Mouse (Mus musculus) brain, adult 2 months (tissue): ENCODE measurements around the gene Wfdc10.
"Not testable (repeated sequence)": the region's sequence is repeated elsewhere in the genome, so short reads cannot be mapped to it uniquely, and the experiment has no call there.

Experiments
- DNase-seq: peaks from one replicate; pipeline ENCODE4 v3.0.0; 2011; ENCODE audit warnings: low read depth, low spot score

Gene Wfdc10

DNA sequence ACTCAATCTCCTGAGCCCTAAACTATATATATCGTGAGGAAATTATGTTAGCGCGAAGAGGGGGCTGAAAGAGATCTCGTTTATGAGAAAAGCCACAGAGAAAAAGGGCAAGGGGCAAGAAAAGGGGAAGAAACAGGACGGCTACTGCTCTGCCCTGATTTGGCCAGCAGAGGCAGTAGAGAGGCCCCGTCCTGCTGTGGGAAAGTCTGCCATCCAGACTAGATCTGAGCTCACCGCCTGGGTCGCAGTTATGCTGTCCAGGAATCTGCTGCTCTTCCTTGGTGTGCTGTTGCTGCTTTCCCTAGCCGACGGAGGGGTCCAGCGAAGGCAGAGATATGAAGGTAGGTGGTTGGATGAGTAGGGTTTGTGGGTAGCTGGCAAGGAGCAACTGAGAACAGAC lies at the start of gene Wfdc10:
Gene Wfdc10 (plus strand): TSS at position 189 of the 400 bp plus-strand sequence.
- DNase-seq = no peak

DNA sequence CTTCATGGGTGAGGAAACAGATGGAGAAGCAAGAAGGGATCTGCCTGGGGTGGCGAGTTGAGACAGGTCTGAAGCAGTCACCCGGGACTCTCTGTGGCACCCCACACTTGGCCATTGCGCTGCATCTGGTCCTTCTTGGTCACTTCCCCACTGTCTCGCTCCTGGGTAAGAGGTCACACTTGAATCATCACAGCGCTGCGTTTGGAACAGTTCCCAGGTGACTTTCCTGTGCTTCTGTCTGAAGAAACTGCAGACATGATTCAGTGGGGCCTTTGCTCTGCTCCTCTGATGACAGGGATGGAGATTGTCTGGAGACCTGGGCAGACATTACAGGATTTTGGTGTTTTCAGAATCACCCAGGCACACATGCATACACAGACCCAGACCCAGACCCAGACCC lies 47.1 kb upstream of the Wfdc10 start:
- no peak for DNase-seq

DNA sequence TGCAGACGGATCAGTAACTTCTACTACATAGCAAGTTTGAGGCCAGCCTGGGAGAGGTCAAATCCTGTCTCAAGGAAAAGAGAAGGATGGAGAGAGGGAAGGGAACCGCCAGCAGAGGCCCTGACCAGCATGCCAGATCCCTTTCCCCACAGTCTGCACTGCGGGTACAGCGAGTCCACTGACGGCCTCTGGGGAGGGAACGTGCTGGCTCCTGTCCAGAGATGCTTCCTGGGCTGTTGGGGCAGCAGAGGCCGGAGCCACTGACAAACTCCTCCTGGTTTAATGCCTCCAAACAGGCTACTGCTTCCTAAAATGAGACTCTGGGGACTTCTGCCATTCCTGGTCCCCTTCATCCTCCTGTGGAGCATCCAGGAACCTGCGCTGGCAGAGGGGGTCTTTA lies 42.4 kb upstream of the Wfdc10 start, which contains the start of the genes Wfdc6b and Wfdc8:
Gene Wfdc6b (plus strand): TSS at position 52 of the 400 bp plus-strand sequence.
Gene Wfdc8 (minus strand): TSS at position 156 of the 400 bp plus-strand sequence.
- not testable (repeated sequence) for DNase-seq

DNA sequence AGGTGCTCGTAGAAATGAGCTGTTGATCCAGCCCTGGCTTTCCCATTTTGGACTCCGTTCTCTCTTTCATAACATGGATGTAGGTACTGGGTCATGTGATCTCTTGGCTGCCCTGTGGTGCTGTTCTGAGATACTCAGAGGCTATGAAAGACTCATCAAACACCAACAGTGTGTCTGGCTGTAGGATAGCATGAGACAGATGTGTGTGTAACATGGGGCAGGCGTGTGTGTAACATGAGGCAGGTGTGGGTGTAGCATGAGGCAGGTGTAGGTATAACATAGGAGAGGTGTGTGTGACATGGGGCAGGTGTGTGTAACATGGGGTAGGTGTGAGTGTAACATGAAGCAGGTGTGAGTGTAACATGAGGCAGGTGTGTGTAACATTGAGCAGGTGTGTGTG lies 40.5 kb upstream of the Wfdc10 start:
- DNase-seq = no peak

DNA sequence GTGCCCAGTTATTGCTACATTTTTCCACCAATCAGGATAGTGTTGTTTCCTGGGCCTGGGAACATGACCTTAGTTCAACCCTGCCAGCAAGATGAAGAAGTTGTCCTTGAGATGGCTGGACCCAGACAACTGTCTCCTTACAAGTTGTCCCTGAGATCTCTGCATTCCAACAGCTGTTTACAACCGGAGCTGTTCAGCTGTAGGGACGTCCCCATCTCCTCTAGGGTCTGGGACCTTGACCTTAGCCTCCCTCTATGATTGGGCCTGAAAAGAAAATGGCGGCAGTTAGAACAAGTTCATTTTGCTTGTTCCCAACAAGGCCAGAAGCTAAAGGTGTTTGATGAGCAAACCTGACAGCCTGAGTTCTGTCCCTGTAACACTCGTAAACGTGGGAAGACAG lies 36.8 kb upstream of the Wfdc10 start:
- no peak for DNase-seq

DNA sequence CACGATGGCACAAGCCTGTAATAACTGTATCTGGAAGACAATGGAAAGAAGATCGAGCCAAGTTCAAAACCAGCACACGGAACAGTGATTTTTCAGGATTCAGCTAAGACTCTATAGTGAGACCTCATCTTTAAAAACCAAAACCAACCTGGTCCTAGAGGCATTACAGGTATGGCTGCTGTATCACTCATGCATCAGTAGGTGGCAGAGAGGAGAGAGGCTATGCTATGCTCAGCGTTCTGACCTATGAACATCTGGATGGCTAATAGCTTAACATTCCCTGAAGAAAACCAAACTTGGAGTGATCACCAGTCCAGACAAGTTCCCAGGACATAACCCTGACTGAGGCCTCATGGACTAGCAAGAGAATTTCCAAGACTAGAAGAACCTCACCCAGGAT lies 34.1 kb upstream of the Wfdc10 start:
- DNase-seq = no peak

DNA sequence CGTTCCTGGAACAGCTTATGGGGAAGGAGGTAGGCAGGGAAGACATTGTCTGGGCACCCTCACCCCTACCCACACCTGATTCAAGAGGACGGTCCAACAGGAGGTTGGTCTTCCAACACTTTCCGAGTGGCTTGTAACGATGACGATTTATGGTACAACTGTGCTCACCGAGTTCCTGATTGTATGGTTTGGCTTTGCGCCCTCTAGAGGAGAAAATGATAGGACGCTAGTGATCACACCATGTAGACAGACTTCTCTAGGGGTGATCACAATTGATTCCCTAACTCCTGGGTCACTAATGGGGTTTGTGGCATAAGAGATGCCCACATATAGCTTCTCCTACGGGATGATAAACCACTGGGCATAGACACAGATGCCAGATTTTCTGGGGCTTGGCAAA lies 20.6 kb upstream of the Wfdc10 start:
- no peak for DNase-seq

DNA sequence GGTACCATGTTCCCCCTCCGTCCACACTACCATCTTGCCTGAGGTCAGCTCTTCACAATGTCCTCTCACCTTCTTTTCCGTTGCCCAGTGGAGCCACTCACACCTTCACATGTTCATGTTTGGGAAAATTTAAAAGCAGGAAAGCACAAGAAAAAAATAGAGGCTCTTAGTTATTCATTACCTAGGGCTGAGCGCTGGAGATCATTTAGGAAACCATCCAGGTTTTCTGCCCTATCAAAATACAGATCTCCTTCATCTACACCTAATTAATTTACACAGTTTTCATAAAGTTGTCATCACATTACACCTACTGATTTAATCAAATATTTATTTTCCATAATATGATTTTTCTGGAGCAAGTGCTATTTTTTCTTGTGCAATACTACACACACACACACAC lies 17.1 kb upstream of the Wfdc10 start, which contains the start of gene Wfdc16:
Gene Wfdc16 (minus strand): TSS at position 101 of the 400 bp plus-strand sequence.
- no peak for DNase-seq

DNA sequence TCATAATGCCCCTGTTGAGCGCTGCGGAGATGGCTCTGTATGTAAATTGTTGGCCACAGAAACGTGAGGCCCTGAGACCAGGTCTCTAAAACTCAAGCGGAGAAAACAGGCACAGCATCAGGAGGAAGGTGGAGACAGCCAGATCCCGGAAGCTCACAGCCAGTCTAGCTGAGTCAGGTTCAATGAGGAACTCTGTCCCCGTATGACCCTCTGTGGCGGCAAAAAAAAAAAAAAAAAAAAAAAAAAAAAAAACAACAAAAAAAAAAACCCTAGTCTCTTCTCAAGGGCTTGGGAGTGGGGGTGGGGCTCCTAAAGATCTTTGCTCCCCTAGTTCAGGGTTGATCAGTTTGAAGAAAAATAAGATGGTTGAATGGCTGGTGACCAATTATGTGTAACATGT lies 14.7 kb upstream of the Wfdc10 start:
- DNase-seq = no peak

DNA sequence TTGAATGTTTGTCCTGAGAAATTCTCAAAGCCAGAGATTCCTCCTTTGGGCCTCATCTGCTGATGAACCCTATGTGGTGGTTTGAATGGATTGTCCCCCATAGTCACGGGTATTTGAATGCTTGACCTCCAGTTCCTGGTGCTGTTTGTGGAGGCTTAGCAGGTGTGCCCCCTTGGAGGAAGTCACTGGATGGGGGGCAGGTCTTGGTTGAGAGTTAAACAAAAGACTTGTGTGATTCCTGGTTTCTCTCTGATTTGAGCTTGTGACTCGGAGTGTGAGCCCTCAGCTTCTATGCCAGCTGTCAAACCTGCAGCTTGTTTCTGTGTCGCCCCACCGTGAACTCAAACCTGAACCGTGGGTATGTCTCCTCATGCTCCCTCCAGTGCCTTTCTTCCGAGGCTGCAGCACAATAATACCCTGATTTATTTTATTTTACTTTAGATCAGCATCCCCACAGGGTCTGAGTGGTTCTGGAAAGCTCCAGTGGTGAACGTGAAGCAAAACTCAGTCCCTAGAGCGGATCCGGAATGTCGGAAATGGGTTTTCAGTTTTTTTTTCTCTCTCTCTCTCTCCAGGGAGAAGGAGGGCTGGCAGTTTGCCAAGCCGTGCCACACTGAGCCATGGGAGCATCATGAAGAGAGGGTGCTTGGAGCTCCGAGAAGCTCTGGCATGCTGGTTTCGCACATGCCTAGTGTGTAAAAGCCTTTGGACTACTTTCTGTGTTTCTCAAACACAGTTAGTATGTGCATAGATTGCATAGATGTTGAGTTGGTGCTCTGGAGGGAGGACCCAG lies 13.8 kb upstream of the Wfdc10 start:
- DNase-seq = peak; percentile 12

DNA sequence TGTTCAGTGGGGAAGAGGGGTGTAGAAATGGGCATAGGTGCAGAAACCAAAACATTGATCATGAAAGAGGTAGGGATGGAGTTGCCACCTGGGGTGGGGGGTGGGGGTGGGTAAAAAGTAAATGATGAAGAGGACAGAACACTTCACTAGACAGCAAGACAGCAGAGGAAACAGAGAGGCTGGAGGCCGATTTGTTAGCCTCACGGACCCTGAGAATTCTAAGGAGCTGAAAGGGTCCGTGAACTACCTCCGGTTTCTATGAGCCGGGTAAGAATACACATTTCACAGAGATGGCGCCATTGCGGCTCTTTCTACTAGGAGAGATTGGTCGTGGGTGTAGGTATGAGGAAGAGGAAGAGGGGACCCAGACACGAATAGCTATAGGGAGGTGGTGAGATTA lies 637 bp downstream of the Wfdc10 start, which contains the start of gene Wfdc9:
Gene Wfdc9 (minus strand): TSS at position 101 of the 400 bp plus-strand sequence.
- no peak for DNase-seq

DNA sequence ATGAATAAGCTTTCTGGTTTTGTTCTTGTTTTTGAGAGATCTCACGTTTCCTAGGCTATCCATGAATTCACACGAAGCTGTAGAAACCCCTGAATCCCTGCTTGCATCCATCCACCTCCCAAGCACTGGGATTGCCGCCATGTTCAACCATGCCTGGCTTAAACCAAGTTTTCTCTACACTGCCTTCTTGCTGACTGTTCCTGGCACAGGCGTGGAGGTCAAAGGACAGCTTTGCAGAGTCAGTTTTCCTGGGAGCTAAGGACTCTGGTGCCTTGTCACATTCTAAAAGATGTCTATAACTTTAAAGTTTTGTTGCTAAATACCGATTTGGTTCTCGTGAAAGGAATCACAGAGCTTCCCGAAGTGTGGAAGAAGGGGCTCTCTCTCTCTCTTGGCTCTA lies 9.0 kb downstream of the Wfdc10 start:
- no peak for DNase-seq

DNA sequence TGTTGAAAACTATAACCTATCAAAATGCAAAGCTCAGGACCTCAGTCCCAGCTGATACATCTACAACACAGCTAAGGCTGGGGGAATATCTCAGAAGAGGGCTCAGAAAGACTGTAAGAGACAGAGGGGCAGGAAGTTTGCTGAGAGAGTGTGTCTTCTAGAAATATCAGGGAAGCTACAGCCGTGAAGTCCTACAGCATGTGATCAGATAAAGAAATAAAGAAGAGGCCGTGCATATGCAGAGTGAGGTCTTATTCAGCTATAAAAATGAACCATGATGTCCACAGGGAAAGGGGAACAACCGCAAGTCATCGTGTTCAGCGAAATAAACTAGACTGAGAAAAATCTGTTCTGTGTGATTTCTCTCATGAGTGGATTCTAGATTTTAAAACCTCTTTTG lies 14.4 kb downstream of the Wfdc10 start:
- no peak for DNase-seq

DNA sequence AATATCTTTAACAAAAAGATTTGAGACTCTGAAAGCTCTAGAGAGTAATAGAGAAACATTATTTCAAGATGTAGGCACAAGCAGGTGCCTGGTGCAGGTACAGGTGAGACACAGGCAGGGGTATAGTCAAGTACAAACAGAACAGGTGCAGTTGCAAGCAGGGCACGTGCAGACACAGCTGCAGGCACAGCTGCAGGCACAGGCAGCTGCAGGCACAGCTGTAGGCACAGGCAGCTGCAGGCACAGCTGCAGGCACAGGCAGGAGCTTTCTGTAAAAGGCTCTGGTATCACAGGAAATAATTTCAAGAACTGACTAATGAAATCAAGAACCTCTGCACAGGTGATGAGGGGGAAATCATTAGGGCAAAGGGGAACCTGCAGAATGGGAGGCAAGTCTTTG lies 15.1 kb downstream of the Wfdc10 start:
- no peak for DNase-seq

DNA sequence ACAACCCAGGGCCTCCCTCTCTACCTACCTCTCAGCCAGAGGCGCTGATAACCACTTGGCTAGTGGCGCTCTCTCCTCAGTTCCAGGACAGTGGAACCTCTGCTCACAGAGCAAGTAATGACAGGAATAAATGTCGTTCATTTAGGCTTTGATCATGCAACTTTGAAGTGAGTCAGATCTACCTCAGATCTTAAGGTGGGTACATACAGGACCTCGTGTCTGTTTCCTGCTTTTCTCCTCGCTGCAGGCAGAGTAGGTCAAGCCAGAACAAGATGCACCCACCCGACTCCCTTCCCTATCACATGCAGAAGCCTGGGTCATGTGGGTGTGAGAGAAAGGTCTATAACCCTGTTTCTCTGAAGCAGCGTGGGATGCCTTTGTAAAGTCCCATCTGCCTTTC lies 18.1 kb downstream of the Wfdc10 start, which contains the start of gene Wfdc11:
Gene Wfdc11 (minus strand): TSS at position 101 of the 400 bp plus-strand sequence.
- peak; percentile 33 for DNase-seq

DNA sequence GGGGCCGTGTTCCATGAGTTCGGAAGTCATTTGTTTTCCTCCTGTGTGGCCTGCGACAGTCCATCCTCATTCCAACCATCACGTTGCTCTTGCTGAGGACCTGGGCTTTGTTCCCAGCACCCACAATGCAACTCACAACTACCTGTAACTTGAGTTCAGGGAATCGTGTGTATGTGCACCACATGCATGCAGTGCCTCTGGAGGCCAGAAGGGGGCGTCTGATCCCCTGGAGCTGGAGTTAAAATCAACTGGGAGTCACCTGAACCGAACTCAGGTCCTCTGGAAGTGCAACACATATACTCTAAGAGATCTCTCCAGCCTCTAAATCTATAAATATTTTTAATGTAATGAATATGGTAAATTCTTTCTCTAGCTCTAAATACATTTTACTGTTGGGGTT lies 20.3 kb downstream of the Wfdc10 start:
- no peak for DNase-seq

DNA sequence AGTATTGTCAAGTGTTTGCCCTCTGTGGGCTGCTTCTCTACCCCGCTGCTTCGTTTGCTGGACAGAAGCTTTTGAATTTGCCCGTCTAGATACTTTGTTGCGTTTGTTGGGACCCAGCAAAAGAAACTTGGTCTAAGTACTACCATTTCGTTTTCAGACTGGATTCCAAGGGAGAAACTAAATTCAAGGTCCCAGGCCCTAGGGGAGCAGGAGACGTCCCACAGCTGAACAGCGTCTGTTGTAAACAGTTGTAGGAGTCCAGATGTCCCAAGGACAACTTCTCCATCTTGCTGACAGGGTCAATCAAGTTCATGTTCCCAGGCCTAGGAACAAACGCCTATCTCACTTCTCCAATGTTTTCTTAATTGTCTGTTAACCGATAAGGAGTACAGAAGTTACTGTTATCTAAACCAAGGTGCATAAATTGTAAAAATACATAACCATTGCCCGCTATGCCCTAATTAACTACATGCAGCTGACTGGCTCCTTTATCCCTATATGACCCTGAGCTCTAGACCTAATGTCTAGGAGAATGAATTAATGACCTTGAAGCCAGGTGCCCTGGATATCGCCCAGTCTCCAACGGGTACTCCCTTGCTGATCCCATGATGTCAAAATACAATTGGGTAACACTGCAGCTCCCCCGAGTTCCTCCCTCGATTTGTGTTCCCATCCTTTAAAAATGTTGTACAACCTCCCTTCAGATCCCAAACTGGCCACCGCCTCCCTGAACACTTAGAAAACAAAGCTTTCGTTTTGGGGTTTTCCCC lies 21.3 kb downstream of the Wfdc10 start:
- DNase-seq = no peak

DNA sequence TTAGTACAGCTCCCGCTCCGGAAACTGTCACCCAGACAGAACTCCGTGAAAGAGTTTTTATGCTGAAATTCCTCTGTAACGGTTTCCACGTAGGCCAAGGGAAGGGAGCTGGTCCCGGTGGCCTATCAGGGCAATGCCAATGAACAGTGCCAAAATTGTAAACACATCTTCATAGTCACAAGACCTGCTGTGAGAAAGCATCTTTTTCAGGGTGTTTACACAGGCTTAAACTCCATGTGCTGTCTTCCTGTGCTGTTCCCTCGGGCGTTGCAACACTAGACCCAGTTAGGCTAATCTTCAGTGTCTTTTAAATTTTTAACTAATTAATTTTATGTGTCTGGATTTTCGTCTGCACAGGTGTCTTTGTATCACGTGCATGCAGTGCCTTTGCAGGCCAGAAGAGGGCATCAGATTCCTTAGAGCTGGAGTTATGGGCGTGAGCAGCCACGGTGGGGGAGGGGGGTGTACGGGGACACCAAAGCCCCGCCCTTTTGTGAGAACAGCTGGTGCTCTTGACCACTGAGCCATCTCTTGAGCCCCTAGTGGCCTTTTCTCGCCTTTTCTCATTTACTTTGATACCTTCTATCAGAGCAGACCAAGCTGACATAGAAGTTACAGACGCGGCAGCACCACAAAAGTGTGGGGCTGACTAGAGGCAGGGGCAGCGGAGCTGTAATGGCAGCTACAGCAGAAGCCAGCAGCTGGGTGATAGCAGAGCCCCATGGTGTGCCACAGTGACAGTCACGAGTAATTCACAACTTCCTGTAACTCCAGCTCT lies 23.2 kb downstream of the Wfdc10 start:
- DNase-seq = peak; percentile 72

DNA sequence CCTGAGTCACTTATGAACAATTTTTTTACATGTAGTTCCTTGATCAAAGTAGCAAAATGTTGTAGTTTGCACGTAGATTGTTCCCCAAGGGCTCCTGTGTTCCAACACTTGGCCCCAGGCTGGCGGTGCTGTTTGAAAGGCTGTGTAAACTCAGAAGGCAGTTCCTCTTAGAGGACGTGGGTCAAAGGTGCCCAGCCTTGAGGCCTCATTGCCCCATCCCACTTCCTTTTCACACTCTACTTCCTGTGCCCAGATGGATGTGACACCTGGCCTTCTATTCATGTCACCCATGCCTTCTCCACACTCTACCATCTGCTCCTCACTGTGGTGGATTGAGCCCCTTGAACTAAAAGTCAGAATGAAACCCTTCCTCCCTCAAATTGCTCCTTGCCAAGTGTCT lies 24.1 kb downstream of the Wfdc10 start:
- DNase-seq = no peak

DNA sequence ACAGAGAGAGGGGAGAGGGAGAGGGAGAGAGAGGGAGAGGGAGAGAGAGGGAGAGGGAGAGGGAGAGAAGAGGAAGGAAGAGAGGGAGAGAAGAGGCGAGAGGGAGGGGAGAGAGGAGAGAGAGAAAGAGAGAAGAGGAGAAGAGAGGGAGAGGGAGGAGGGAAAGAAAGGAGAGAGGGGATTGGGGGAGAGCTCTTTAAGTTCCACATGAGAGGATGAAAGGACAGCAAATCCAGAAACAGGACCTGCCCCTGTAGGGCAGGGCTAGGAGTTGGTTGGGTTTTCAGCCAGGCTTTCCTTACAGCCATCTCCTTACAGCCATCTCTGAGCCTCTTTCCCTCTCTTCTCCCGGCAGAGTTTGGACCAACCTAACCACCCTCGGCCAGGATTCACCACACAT lies 29.0 kb downstream of the Wfdc10 start, which contains the start of gene Wfdc13:
Gene Wfdc13 (plus strand): TSS at position 301 of the 400 bp plus-strand sequence.
- DNase-seq = no peak

DNA sequence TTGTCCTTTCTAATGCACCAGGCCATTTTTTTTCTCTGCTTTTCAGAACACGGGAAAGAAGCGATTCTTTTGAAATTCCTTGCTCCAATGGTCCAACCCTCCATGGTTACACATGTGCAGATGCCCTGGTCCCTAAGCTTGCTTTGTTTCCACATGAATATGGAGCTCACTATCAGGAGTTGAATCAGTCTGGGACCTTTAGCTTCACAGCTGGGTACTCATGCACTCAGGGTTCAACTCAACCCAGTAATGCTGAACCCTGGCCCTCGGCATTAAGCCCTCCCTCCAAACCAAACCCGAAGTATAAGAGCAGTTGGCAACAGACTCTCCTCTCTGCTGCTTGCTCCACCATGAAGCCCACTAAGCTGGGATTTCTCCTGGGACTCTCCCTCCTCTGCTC lies 42.4 kb downstream of the Wfdc10 start, which contains the start of gene Spint4:
Gene Spint4 (plus strand): TSS at position 301 of the 400 bp plus-strand sequence.
- DNase-seq = no peak

DNA sequence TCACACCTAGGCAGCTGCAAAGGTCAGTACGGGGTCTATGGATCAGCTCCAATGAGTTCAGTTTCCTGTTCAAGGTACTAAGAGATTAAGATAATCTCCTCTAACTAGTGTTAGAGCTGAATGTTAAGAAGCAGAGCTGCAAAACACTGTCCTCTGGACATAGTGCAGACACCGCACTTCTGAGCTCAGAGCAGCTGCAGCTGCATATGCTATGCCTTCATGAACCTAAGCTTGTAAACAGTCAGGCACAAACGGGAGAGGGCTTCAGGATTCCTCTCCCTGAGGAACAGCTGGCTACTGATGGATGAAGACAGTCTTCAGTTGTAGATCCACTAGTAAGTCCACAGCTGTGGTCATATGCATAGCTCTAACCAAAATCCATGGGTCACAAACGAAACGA lies 45.1 kb downstream of the Wfdc10 start:
- DNase-seq = no peak
